Mouse (Mus musculus): ENCODE data around the gene Klhdc2. TPM values are rescaled to one million over a fixed set of nuclear protein-coding genes. Genes with fewer than 3 reads are reported as not detected.

The Klhdc2 gene
- polyA plus RNA-seq, 1 experiment = 19.1 TPM

- no peak for TF ChIP-seq CTCF (IDR thresholded peaks at IDR 0.05; ENCODE audit: extremely low read depth, insufficient read depth, insufficient read length, insufficient replicate concordance)
- no peak for TF ChIP-seq POLR2A (IDR thresholded peaks at IDR 0.05; ENCODE audit: low read depth, low read length)
- no peak for DNase-seq (ENCODE audit: low read depth in 1 of 2, low spot score in 2 of 2)
- Histone ChIP-seq H3K27me3 (ENCODE audit: control insufficient read depth, insufficient read depth, low read length) (no peaks in the 10 kb centered on the region), H3K36me3 (ENCODE audit: control insufficient read depth, insufficient read depth, low read length) (no peaks in the 10 kb centered on the region), H3K4me1 (ENCODE audit: control insufficient read depth, insufficient read depth, insufficient read length) (peaks cover 2% of the 10 kb centered on the region; the same call in 1 of the 2 replicates), H3K4me3 (ENCODE audit: extremely low read depth, insufficient read depth, insufficient read length) (no peak overlapping the region), H3K27ac (ENCODE audit: insufficient read depth, low read length) (no peak overlapping the region)
- WGBS = 67% methylated on average over 6 of the region's 6 CpGs
These were observed 4.1 kb upstream of the Klhdc2 start for GRCm38 (mm10) chr12:69292401-69292800.

- Histone ChIP-seq H3K27ac (ENCODE audit: insufficient read depth, low read length) (peak overlapping the region; percentile 10; the same call in 1 of the 2 replicates), H3K4me1 (ENCODE audit: control insufficient read depth, insufficient read depth, insufficient read length) (no peaks in the 10 kb centered on the region)
- 61% methylated on average over 2 of the region's 2 CpGs for WGBS
These were observed 2.7 kb upstream of the Klhdc2 start for GRCm38 (mm10) chr12:69293815-69294214.

GRCm38 (mm10) chr12:69294936-69295335, 1.5 kb upstream of the Klhdc2 start:
- Histone ChIP-seq H3K27me3 (ENCODE audit: control insufficient read depth, insufficient read depth, low read length) (no peaks in the 10 kb centered on the region), H3K36me3 (ENCODE audit: control insufficient read depth, insufficient read depth, low read length) (no peaks in the 10 kb centered on the region), H3K4me3 (ENCODE audit: extremely low read depth, insufficient read depth, insufficient read length) (no peak overlapping the region), H3K4me1 (ENCODE audit: control insufficient read depth, insufficient read depth, insufficient read length) (no peaks in the 10 kb centered on the region), H3K27ac (ENCODE audit: insufficient read depth, low read length) (peak overlapping the region; percentile 32; the same call in 1 of the 2 replicates)
- DNase-seq (ENCODE audit: low read depth in 1 of 2, low spot score in 2 of 2) = no peak
- no peak for TF ChIP-seq POLR2A (IDR thresholded peaks at IDR 0.05; ENCODE audit: low read depth, low read length)
- TF ChIP-seq CTCF (IDR thresholded peaks at IDR 0.05; ENCODE audit: extremely low read depth, insufficient read depth, insufficient read length, insufficient replicate concordance) = no peak
- 34% methylated on average over 2 of the region's 2 CpGs for WGBS

More at GRCm38 (mm10) chr12:69293815-69294214, 2.7 kb upstream of the Klhdc2 start:
- Histone ChIP-seq H3K27me3 (ENCODE audit: control insufficient read depth, insufficient read depth, low read length) (no peaks in the 10 kb centered on the region), H3K4me3 (ENCODE audit: extremely low read depth, insufficient read depth, insufficient read length) (no peak overlapping the region), H3K36me3 (ENCODE audit: control insufficient read depth, insufficient read depth, low read length) (no peaks in the 10 kb centered on the region)
- no peak for DNase-seq (ENCODE audit: low read depth in 1 of 2, low spot score in 2 of 2)
- TF ChIP-seq CTCF (IDR thresholded peaks at IDR 0.05; ENCODE audit: extremely low read depth, insufficient read depth, insufficient read length, insufficient replicate concordance) (no peak), POLR2A (IDR thresholded peaks at IDR 0.05; ENCODE audit: low read depth, low read length) (no peak)

- no peaks in the 10 kb centered on the region for H3K4me1 ChIP-seq (ENCODE audit: control insufficient read depth, insufficient read depth, insufficient read length)
- WGBS = 59% methylated on average over 4 of the region's 4 CpGs
- no peak for TF ChIP-seq POLR2A (IDR thresholded peaks at IDR 0.05; ENCODE audit: low read depth, low read length)
- H3K27ac ChIP-seq (ENCODE audit: insufficient read depth, low read length) = peak overlapping the region; percentile 32; the same call in 1 of the 2 replicates
- no peak for DNase-seq (ENCODE audit: low read depth in 1 of 2, low spot score in 2 of 2)
- no peaks in the 10 kb centered on the region for H3K36me3 ChIP-seq (ENCODE audit: control insufficient read depth, insufficient read depth, low read length)
- H3K27me3 ChIP-seq (ENCODE audit: control insufficient read depth, insufficient read depth, low read length) = no peaks in the 10 kb centered on the region
- H3K4me3 ChIP-seq (ENCODE audit: extremely low read depth, insufficient read depth, insufficient read length) = no peak overlapping the region
These were observed 830 bp upstream of the Klhdc2 start for GRCm38 (mm10) chr12:69295651-69296050.

GRCm38 (mm10) chr12:69297411-69298150, 1.1 kb downstream of the Klhdc2 start:
- Histone ChIP-seq H3K27ac (ENCODE audit: insufficient read depth, low read length) (peak overlapping the region; percentile 87; the same call in 1 of the 2 replicates), H3K36me3 (ENCODE audit: control insufficient read depth, insufficient read depth, low read length) (no peaks in the 10 kb centered on the region; the same call in 1 of the 2 replicates), H3K27me3 (ENCODE audit: control insufficient read depth, insufficient read depth, low read length) (no peaks in the 10 kb centered on the region), H3K4me3 (ENCODE audit: extremely low read depth, insufficient read depth, insufficient read length) (peak overlapping the region; percentile 86), H3K4me1 (ENCODE audit: control insufficient read depth, insufficient read depth, insufficient read length) (no peaks in the 10 kb centered on the region)
- TF ChIP-seq CTCF (IDR thresholded peaks at IDR 0.05; ENCODE audit: extremely low read depth, insufficient read depth, insufficient read length, insufficient replicate concordance) = no peak
- TF ChIP-seq POLR2A (IDR thresholded peaks at IDR 0.05; ENCODE audit: low read depth, low read length) = no peak
- DNase-seq (ENCODE audit: low read depth in 1 of 2, low spot score in 2 of 2) = no peak
- WGBS = 37% methylated on average over 20 of the region's 20 CpGs

GRCm38 (mm10) chr12:69298281-69298680, 1.8 kb downstream of the Klhdc2 start:
- TF ChIP-seq POLR2A (IDR thresholded peaks at IDR 0.05; ENCODE audit: low read depth, low read length) (no peak), CTCF (IDR thresholded peaks at IDR 0.05; ENCODE audit: extremely low read depth, insufficient read depth, insufficient read length, insufficient replicate concordance) (no peak)
- no peak overlapping the region for H3K4me3 ChIP-seq (ENCODE audit: extremely low read depth, insufficient read depth, insufficient read length)
- 90% methylated on average over 4 of the region's 4 CpGs for WGBS
- H3K36me3 ChIP-seq (ENCODE audit: control insufficient read depth, insufficient read depth, low read length) = no peaks in the 10 kb centered on the region; the same call in none of the 2 replicates
- no peak for DNase-seq (ENCODE audit: low read depth in 1 of 2, low spot score in 2 of 2)
- H3K27me3 ChIP-seq (ENCODE audit: control insufficient read depth, insufficient read depth, low read length) = no peaks in the 10 kb centered on the region
- H3K4me1 ChIP-seq (ENCODE audit: control insufficient read depth, insufficient read depth, insufficient read length) = no peaks in the 10 kb centered on the region
- H3K27ac ChIP-seq (ENCODE audit: insufficient read depth, low read length) = no peak overlapping the region

GRCm38 (mm10) chr12:69299231-69299630, 2.8 kb downstream of the Klhdc2 start:
- no peaks in the 10 kb centered on the region for H3K27me3 ChIP-seq (ENCODE audit: control insufficient read depth, insufficient read depth, low read length)
- 85% methylated on average over 12 of the region's 12 CpGs for WGBS
- no peaks in the 10 kb centered on the region for H3K4me1 ChIP-seq (ENCODE audit: control insufficient read depth, insufficient read depth, insufficient read length)
- H3K27ac ChIP-seq (ENCODE audit: insufficient read depth, low read length) = no peak overlapping the region
- H3K36me3 ChIP-seq (ENCODE audit: control insufficient read depth, insufficient read depth, low read length) = peaks cover 4% of the 10 kb centered on the region
- no peak for DNase-seq (ENCODE audit: low read depth in 1 of 2, low spot score in 2 of 2)
- TF ChIP-seq CTCF (IDR thresholded peaks at IDR 0.05; ENCODE audit: extremely low read depth, insufficient read depth, insufficient read length, insufficient replicate concordance) (no peak), POLR2A (IDR thresholded peaks at IDR 0.05; ENCODE audit: low read depth, low read length) (no peak)
- H3K4me3 ChIP-seq (ENCODE audit: extremely low read depth, insufficient read depth, insufficient read length) = no peak overlapping the region

Measured in spleen, adult 2 months (tissue).